Mouse (Mus musculus): ENCODE results near the gene Ccl12. TPM values are rescaled to one million over a fixed set of nuclear protein-coding genes. Genes with fewer than 3 reads are reported as not detected.

Gene Ccl12
- polyA plus RNA-seq, 2 experiments from 2014 or later = not detected

GRCm38 (mm10) chr11:82139492-82140094, 37.9 kb downstream of the Ccl12 start:
- no peak for ATAC-seq

Other genes starting within 250 kb of the Ccl12 start
- gene 5530401A14Rik, start 241.2 kb upstream of the Ccl12 start, polyA plus RNA-seq (2017; shearing (Covaris generic)) = under 1 TPM in 1 of 2 experiments, not detected in 1; 0.36 TPM
- not detected for gene Asic2, start 133.4 kb upstream of the Ccl12 start, polyA plus RNA-seq (2017; shearing (Covaris generic))
- not detected for gene Ccl2, start 66.3 kb upstream of the Ccl12 start, polyA plus RNA-seq (2017; shearing (Covaris generic))
- not detected for gene Gm17268, start 63.3 kb upstream of the Ccl12 start, polyA plus RNA-seq (2017; shearing (Covaris generic))
- not detected for gene Ccl7, start 56.1 kb upstream of the Ccl12 start, polyA plus RNA-seq (2017; shearing (Covaris generic))
- gene Ccl11, start 44.0 kb upstream of the Ccl12 start, polyA plus RNA-seq (2017; shearing (Covaris generic)) = not detected
- gene Ccl8, start 13.3 kb downstream of the Ccl12 start, polyA plus RNA-seq (2017; shearing (Covaris generic)) = 1 to 10 TPM in 1 of 2 experiments, not detected in 1; 2.6 TPM
- gene Ccl1, start 203.8 kb downstream of the Ccl12 start, polyA plus RNA-seq (2017; shearing (Covaris generic)) = 10 to 100 TPM; 15.6 to 36.8 TPM

Data from activated CD4-positive, CD25-positive, alpha-beta regulatory T cell, adult 4 months (primary cell).